8 mouse cellular contexts compared by ENCODE assay signal in the genomic region with DNA sequence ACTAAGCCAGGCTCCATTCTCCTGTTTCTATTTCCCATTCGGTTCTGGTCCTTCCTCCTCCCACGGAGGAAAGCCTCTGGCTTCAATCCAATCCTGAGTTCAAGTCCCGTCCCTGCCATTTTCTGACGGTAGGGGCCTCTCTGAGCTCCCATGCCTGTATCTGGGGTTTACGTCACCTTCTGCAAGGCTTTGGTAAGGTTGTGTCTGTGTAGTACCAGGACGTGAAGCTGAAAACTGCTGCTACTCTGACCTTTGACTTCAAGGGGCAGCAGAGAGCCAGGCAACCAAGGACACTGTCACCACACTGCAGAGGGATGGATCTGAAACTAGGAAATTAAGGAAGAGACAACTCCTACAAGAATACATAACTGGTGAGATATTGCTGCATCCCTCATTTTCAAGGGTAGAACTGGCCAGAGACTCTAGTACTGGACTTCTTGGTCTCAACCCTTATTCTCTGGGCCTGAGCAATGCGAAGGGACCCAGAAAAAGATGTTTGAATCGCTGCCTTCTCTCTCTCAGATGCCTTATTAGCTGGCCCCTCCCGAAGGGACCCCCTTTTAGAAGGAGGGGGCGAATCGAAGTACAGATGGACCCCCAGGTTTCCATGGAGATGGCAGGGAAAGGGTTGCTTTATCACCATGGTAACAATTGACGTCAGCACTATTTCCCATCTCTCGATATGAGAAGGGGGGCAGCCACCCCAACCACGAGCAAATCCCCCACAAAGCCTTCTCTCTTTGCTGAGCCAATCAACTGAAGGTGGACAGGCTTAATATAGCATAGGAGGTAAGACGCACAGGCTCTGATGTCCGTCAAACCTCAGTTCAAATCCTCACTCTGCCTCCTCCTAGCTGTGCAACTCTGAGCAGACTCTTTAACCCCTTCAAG. TPM values are rescaled to one million over a fixed set of nuclear protein-coding genes. Genes with fewer than 3 reads are reported as not detected.
A peak's percentile ranks its signal among the peaks of the same experiment; 100 is the strongest.
DNase-seq lines count a peak whose midpoint lies in the region; ATAC-seq and TF ChIP-seq lines count a peak whose summit lies in the region.

No protein-coding gene starts in this region.

- peaks cover 8% of the 10 kb centered on the region for H3K4me1 ChIP-seq in ES-Bruce4 (ENCODE audit: control insufficient read depth, insufficient read depth, low read length)
- peaks cover 26% of the 10 kb centered on the region for H3K4me1 ChIP-seq in forebrain, embryonic 16.5 days (replicated peaks; ENCODE audit: control insufficient read depth, insufficient read depth, low read length)
- no peaks in the 10 kb centered on the region; the same call in 1 of the 2 replicates for H3K4me1 ChIP-seq in stomach, postnatal 0 days (replicated peaks; ENCODE audit: control insufficient read depth, insufficient read depth)

- no peak for TF ChIP-seq EP300 in ES-Bruce4 (IDR thresholded peaks at IDR 0.05; ENCODE audit: insufficient read depth, low read depth, low read length)
- no peak for TF ChIP-seq EP300 in stomach, postnatal 0 days (optimal IDR thresholded peaks at IDR 0.05)

- peak; percentile 43 to 63 for DNase-seq in cerebellum, postnatal 10 days
- DNase-seq in cerebellum, adult 11 months, result no peak
- DNase-seq in kidney, postnatal 36 days, result peak; percentile 31 to 33
- DNase-seq in stomach, postnatal 0 days (ENCODE audit: low spot score), result no peak

- peak; percentile 67 for ATAC-seq in forebrain, embryonic 16.5 days
- peak; percentile 50 for ATAC-seq in megakaryocyte-erythroid progenitor cell, adult 5-6 weeks (replicated peaks; ENCODE audit: low FRiP score, low TSS enrichment, poor library complexity, severe bottlenecking)
- ATAC-seq in stomach, postnatal 0 days (ENCODE audit: low FRiP score, low TSS enrichment), result no peak
- ATAC-seq in inflammation-experienced regulatory T-cells, adult 6 months, result no peak

- H3K27me3 ChIP-seq in ES-Bruce4 (ENCODE audit: control insufficient read depth, insufficient read depth, low read length, poor library complexity, severe bottlenecking), result no peaks in the 10 kb centered on the region
- peaks cover 8% of the 10 kb centered on the region for H3K27me3 ChIP-seq in forebrain, embryonic 16.5 days (replicated peaks; ENCODE audit: control insufficient read depth, insufficient read depth, low read length)
- no peaks in the 10 kb centered on the region for H3K27me3 ChIP-seq in stomach, postnatal 0 days (ENCODE audit: control insufficient read depth, insufficient read depth, low read length)

- no peaks in the 10 kb centered on the region for H3K9me3 ChIP-seq in ES-Bruce4 (replicated peaks; ENCODE audit: control insufficient read depth, insufficient read depth, low read length, poor library complexity, severe bottlenecking)
- H3K9me3 ChIP-seq in forebrain, embryonic 16.5 days (ENCODE audit: control insufficient read depth, low read length), result no peaks in the 10 kb centered on the region
- H3K9me3 ChIP-seq in stomach, postnatal 0 days (ENCODE audit: control insufficient read depth, low read length), result no peaks in the 10 kb centered on the region

- TF ChIP-seq CTCF in ES-Bruce4 (IDR thresholded peaks at IDR 0.05; ENCODE audit: low read depth, low read length), result peak; percentile 59
- peak; percentile 48 for TF ChIP-seq CTCF in stomach, postnatal 0 days (IDR thresholded peaks at IDR 0.05; ENCODE audit: low read depth)

- no peak overlapping the region for H3K4me3 ChIP-seq in ES-Bruce4 (ENCODE audit: low read depth, low read length)
- peak overlapping the region; percentile 20 for H3K4me3 ChIP-seq in forebrain, embryonic 16.5 days (replicated peaks; ENCODE audit: low read length)
- no peak overlapping the region for H3K4me3 ChIP-seq in stomach, postnatal 0 days (ENCODE audit: low read depth, low read length)

- TF ChIP-seq POLR2A in ES-Bruce4 (IDR thresholded peaks at IDR 0.05; ENCODE audit: insufficient read depth, low read length), result no peak

- peak overlapping the region; percentile 48 for H3K4me2 ChIP-seq in forebrain, embryonic 16.5 days (ENCODE audit: low read length)
- no peak overlapping the region for H3K4me2 ChIP-seq in stomach, postnatal 0 days (replicated peaks; ENCODE audit: low read depth)

- no peaks in the 10 kb centered on the region for H3K36me3 ChIP-seq in ES-Bruce4 (ENCODE audit: control insufficient read depth, insufficient read depth, low read length, poor library complexity, severe bottlenecking)
- no peaks in the 10 kb centered on the region for H3K36me3 ChIP-seq in forebrain, embryonic 16.5 days (ENCODE audit: control insufficient read depth, insufficient read depth)
- no peaks in the 10 kb centered on the region for H3K36me3 ChIP-seq in stomach, postnatal 0 days (ENCODE audit: control insufficient read depth, insufficient read depth, low read length)

- no peak overlapping the region for H3K9ac ChIP-seq in ES-Bruce4 (ENCODE audit: low read depth, poor library complexity, severe bottlenecking)
- H3K9ac ChIP-seq in forebrain, embryonic 16.5 days (replicated peaks; ENCODE audit: low read depth, low read length), result peak overlapping the region; percentile 49
- no peak overlapping the region for H3K9ac ChIP-seq in stomach, postnatal 0 days (ENCODE audit: low read length)

- 13% methylated on average over 16 of the region's 16 CpGs for WGBS in forebrain, embryonic 16.5 days
- 32% methylated on average over 16 of the region's 16 CpGs for WGBS in stomach, postnatal 0 days

- no peak overlapping the region for H3K27ac ChIP-seq in ES-Bruce4 (ENCODE audit: insufficient read depth, low read length)
- H3K27ac ChIP-seq in forebrain, embryonic 16.5 days (ENCODE audit: low read length), result peak overlapping the region; percentile 78
- H3K27ac ChIP-seq in stomach, postnatal 0 days (replicated peaks), result no peak overlapping the region; the same call in 1 of the 2 replicates

RNA-seq across cellular contexts. Expression of gene Fam229a, which starts 4.9 kb away (rescaled TPM):
- not detected in 2 replicates for polyA plus RNA-seq in ES-Bruce4 (2011; ENCODE audit: insufficient read depth, insufficient read length, low read depth, missing spikeins)
- polyA plus RNA-seq in forebrain, embryonic 16.5 days (2015; fragmentation: Nextera tagmentation; extraction: Ambion mirVana), result 0.39 TPM in 1 of 2 replicates, not detected in the other
- not detected in 2 replicates for total RNA-seq in megakaryocyte-erythroid progenitor cell, adult 5-6 weeks (2014; fragmentation: Nextera tagmentation)
- total RNA-seq in megakaryocyte-erythroid progenitor cell, adult 5-6 weeks (2017), result not detected in 2 replicates
- 0.36 and 0.44 TPM in 2 replicates for polyA plus RNA-seq in stomach, postnatal 0 days (2015; fragmentation: Nextera tagmentation; extraction: Ambion mirVana)
- not detected for polyA plus RNA-seq in inflammation-experienced regulatory T-cells, adult 6 months (2017; shearing (Covaris generic))

RNA-seq across cellular contexts. Expression of gene Tssk3, which starts 5.1 kb away (rescaled TPM):
- polyA plus RNA-seq in ES-Bruce4 (2011; ENCODE audit: insufficient read depth, insufficient read length, low read depth, missing spikeins), result not detected in 2 replicates
- polyA plus RNA-seq in forebrain, embryonic 16.5 days (2015; fragmentation: Nextera tagmentation; extraction: Ambion mirVana), result 0.51 and 0.76 TPM in 2 replicates
- total RNA-seq in megakaryocyte-erythroid progenitor cell, adult 5-6 weeks (2014; fragmentation: Nextera tagmentation), result not detected in 2 replicates
- not detected in 2 replicates for total RNA-seq in megakaryocyte-erythroid progenitor cell, adult 5-6 weeks (2017)
- 0.07 TPM in 1 of 2 replicates, not detected in the other for polyA plus RNA-seq in stomach, postnatal 0 days (2015; fragmentation: Nextera tagmentation; extraction: Ambion mirVana)
- not detected for polyA plus RNA-seq in inflammation-experienced regulatory T-cells, adult 6 months (2017; shearing (Covaris generic))

RNA-seq across cellular contexts. Expression of gene Marcksl1, which starts 17.5 kb away (rescaled TPM):
- 379 and 434 TPM in 2 replicates for polyA plus RNA-seq in ES-Bruce4 (2011; ENCODE audit: insufficient read depth, insufficient read length, low read depth, missing spikeins)
- 1,850 and 1,955 TPM in 2 replicates for polyA plus RNA-seq in forebrain, embryonic 16.5 days (2015; fragmentation: Nextera tagmentation; extraction: Ambion mirVana)
- 29.9 and 30.4 TPM in 2 replicates for total RNA-seq in megakaryocyte-erythroid progenitor cell, adult 5-6 weeks (2014; fragmentation: Nextera tagmentation)
- 41.4 and 48.3 TPM in 2 replicates for total RNA-seq in megakaryocyte-erythroid progenitor cell, adult 5-6 weeks (2017)
- 153 and 174 TPM in 2 replicates for polyA plus RNA-seq in stomach, postnatal 0 days (2015; fragmentation: Nextera tagmentation; extraction: Ambion mirVana)
- polyA plus RNA-seq in inflammation-experienced regulatory T-cells, adult 6 months (2017; shearing (Covaris generic)), result 1 to 10 TPM; 2.7 to 4.9 (median 4.4) TPM

RNA-seq across cellular contexts. Expression of gene Bsdc1, which starts 34.5 kb away (rescaled TPM):
- polyA plus RNA-seq in ES-Bruce4 (2011; ENCODE audit: insufficient read depth, insufficient read length, low read depth, missing spikeins), result 31.6 and 36.4 TPM in 2 replicates
- 43.7 and 46.8 TPM in 2 replicates for polyA plus RNA-seq in forebrain, embryonic 16.5 days (2015; fragmentation: Nextera tagmentation; extraction: Ambion mirVana)
- 36.1 and 36.3 TPM in 2 replicates for total RNA-seq in megakaryocyte-erythroid progenitor cell, adult 5-6 weeks (2014; fragmentation: Nextera tagmentation)
- total RNA-seq in megakaryocyte-erythroid progenitor cell, adult 5-6 weeks (2017), result 31.3 and 52.3 TPM in 2 replicates
- 16.7 and 17.9 TPM in 2 replicates for polyA plus RNA-seq in stomach, postnatal 0 days (2015; fragmentation: Nextera tagmentation; extraction: Ambion mirVana)
- 10 to 100 TPM; 20.2 to 33.8 (median 28.8) TPM for polyA plus RNA-seq in inflammation-experienced regulatory T-cells, adult 6 months (2017; shearing (Covaris generic))

RNA-seq across cellular contexts. Expression of gene Hdac1, which starts 46.6 kb away (rescaled TPM):
- polyA plus RNA-seq in ES-Bruce4 (2011; ENCODE audit: insufficient read depth, insufficient read length, low read depth, missing spikeins), result 301 and 304 TPM in 2 replicates
- polyA plus RNA-seq in forebrain, embryonic 16.5 days (2015; fragmentation: Nextera tagmentation; extraction: Ambion mirVana), result 113 and 116 TPM in 2 replicates
- 136 and 147 TPM in 2 replicates for total RNA-seq in megakaryocyte-erythroid progenitor cell, adult 5-6 weeks (2014; fragmentation: Nextera tagmentation)
- 72.7 and 76.2 TPM in 2 replicates for total RNA-seq in megakaryocyte-erythroid progenitor cell, adult 5-6 weeks (2017)
- polyA plus RNA-seq in stomach, postnatal 0 days (2015; fragmentation: Nextera tagmentation; extraction: Ambion mirVana), result 110 TPM in 2 replicates
- 100 to 1,000 TPM; 256 to 267 (median 261) TPM for polyA plus RNA-seq in inflammation-experienced regulatory T-cells, adult 6 months (2017; shearing (Covaris generic))

Comparison
In these comparisons a context has a peak if more than half of its experiments do, and no peak if none do; other contexts are left out.
1. DNase-seq: peak in cerebellum, postnatal 10 days (2 of 2) and kidney, postnatal 36 days (2 of 2); none in cerebellum, adult 11 months (single experiment) and stomach, postnatal 0 days (single experiment).
2. ATAC-seq: peak in forebrain, embryonic 16.5 days (single experiment) and megakaryocyte-erythroid progenitor cell, adult 5-6 weeks (single experiment); none in stomach, postnatal 0 days (single experiment) and inflammation-experienced regulatory T-cells, adult 6 months (single experiment).
3. RNA of gene Marcksl1, which starts 17.5 kb away (polyA plus RNA-seq): 1,850 to 1,955 TPM in forebrain, embryonic 16.5 days, 379 to 434 TPM in ES-Bruce4 and 153 to 174 TPM in stomach, postnatal 0 days; 2.7 to 4.9 TPM in inflammation-experienced regulatory T-cells, adult 6 months; every median in the first group is over 10 times any median in the second.